Mouse (Mus musculus): Measurements from ENCODE around the gene Irf1. TPM values are rescaled to one million over a fixed set of nuclear protein-coding genes. Genes with fewer than 3 reads are reported as not detected.

Irf1 gene
- polyA plus RNA-seq, 1 experiment = 5.6 TPM

DNA sequence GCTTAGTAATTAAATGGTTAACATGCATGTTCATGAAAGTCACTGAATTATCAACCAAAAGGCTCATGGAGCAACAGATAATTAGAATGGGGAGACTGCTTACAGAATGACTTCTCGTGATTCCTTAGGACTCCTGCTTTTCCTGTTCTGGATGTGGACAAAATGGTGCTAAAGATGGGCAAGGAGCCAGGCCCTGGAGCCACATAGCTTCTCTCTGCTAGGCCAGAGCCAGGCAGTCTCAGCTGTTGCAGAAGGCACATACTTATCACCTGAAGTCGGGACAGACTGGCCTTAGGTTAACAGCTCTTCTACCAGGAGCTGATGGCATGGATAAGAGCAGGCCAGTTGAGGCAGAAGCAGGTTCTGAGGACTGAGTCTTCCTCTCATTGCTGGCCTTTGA, 40.9 kb downstream of the Irf1 start:
- WGBS = 57% methylated on average over 2 of the region's 2 CpGs
- DNase-seq = no peak
- H3K27me3 ChIP-seq (ENCODE audit: control insufficient read depth, insufficient read depth, low read length) = no peaks in the 10 kb centered on the region
- no peak overlapping the region for H3K27ac ChIP-seq (ENCODE audit: insufficient read depth, low read length)
- no peaks in the 10 kb centered on the region for H3K4me1 ChIP-seq (ENCODE audit: control insufficient read depth, insufficient read depth, low read length)
- no peak overlapping the region for H3K4me3 ChIP-seq (replicated peaks; ENCODE audit: insufficient read depth, low read depth, low read length)
- TF ChIP-seq CTCF (IDR thresholded peaks at IDR 0.05; ENCODE audit: borderline replicate concordance, insufficient read depth, low read depth, low read length) = no peak
- no peak for TF ChIP-seq POLR2A (IDR thresholded peaks at IDR 0.05; ENCODE audit: borderline replicate concordance, insufficient read depth, low read length)

DNA sequence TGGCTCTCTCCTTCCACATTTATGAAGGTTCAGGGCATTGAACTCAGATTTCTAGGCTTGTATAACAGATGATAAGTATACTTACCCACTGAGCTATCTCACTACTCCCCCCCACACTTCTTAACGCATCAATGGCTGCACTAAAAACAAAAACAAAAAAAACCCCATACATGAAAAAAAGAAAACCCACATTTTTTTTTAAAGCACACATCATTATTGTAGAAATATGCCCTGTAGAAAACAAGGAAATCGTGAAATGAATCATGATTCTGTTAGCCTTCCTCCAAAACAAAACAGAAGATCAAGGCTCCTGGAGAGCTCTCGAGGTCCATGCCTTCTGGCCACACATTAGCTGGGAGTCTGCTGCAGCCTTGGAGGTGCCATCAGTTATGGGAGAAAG, 41.5 kb downstream of the Irf1 start:
- Histone ChIP-seq H3K27me3 (ENCODE audit: control insufficient read depth, insufficient read depth, low read length) (no peaks in the 10 kb centered on the region), H3K4me3 (replicated peaks; ENCODE audit: insufficient read depth, low read depth, low read length) (no peak overlapping the region), H3K4me1 (ENCODE audit: control insufficient read depth, insufficient read depth, low read length) (no peaks in the 10 kb centered on the region), H3K27ac (ENCODE audit: insufficient read depth, low read length) (no peak overlapping the region)
- no peak for TF ChIP-seq CTCF (IDR thresholded peaks at IDR 0.05; ENCODE audit: borderline replicate concordance, insufficient read depth, low read depth, low read length)
- TF ChIP-seq POLR2A (IDR thresholded peaks at IDR 0.05; ENCODE audit: borderline replicate concordance, insufficient read depth, low read length) = no peak
- WGBS = 85% methylated on average over 3 of the region's 3 CpGs
- no peak for DNase-seq

DNA sequence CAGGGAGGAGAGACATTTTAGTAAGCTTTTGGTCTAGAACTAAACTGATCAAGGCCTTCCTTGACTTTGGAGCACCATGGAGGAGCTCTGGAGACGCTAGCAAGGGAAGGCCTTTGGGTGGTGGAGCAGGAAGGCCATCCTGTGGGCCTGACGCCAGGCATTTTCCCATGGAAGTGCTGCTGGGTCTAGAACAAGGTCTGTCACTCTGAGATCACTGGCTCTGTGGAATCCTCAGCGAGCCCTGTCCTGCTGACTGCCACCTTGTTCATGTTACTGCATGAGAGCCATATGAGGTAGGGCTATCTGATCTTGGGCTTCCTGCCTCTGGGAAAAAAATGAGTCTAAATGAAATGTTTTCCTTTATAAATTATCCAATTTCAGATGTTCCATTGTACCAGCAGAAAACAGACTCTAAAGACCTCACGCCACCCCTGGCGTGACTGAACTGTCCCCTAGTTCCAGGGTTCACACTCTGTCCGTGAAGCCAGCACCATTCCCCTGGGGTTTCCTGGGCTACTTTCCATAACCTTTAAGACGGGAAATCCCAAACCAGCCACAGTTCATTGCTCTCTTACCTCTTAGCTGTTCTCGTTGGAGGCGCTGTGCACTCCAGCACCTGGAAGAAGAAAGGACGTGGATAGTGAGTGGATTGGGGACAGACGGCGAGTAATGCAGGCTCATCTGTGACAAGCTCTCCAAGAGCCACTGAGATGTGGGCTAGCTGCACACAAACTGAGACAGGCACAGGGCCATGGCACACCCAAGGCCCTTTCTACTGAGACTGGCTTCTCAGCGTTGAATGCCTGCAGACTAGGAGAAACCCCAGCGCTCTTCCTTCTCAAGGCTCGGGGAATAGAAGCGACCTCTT, 43.4 kb downstream of the Irf1 start:
- no peak for TF ChIP-seq POLR2A (IDR thresholded peaks at IDR 0.05; ENCODE audit: borderline replicate concordance, insufficient read depth, low read length)
- TF ChIP-seq CTCF (IDR thresholded peaks at IDR 0.05; ENCODE audit: borderline replicate concordance, insufficient read depth, low read depth, low read length) = no peak
- DNase-seq = no peak
- Histone ChIP-seq H3K4me1 (ENCODE audit: control insufficient read depth, insufficient read depth, low read length) (peaks cover 10% of the 10 kb centered on the region), H3K4me3 (replicated peaks; ENCODE audit: insufficient read depth, low read depth, low read length) (no peak overlapping the region), H3K27me3 (ENCODE audit: control insufficient read depth, insufficient read depth, low read length) (no peaks in the 10 kb centered on the region), H3K27ac (ENCODE audit: insufficient read depth, low read length) (no peak overlapping the region)
- 84% methylated on average over 16 of the region's 16 CpGs for whole genome bisulfite sequencing

DNA sequence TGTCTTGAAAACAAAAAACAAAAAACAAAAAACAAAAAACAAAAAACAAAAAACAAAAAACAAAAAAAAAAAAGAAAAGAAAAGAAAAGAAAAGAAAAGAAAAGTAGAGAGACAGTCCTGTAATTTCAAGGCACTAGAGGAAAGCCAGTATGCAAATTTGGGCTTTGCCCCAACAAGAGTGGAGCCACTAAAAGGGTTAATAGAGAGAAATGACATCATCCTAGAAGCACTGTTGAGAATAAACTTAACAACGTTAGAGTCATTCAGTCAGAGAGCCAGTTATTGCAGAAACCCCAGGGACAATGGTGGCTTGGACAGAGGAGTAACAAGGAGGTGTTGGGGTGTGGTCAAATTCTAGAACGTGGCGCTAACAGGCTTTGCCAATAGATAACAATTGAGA, 45.0 kb downstream of the Irf1 start:
- no peak overlapping the region for H3K4me3 ChIP-seq (replicated peaks; ENCODE audit: insufficient read depth, low read depth, low read length)
- no peaks in the 10 kb centered on the region for H3K27me3 ChIP-seq (ENCODE audit: control insufficient read depth, insufficient read depth, low read length)
- TF ChIP-seq CTCF (IDR thresholded peaks at IDR 0.05; ENCODE audit: borderline replicate concordance, insufficient read depth, low read depth, low read length) (no peak), POLR2A (IDR thresholded peaks at IDR 0.05; ENCODE audit: borderline replicate concordance, insufficient read depth, low read length) (no peak)
- WGBS = 63% methylated on average over 3 of the region's 3 CpGs
- DNase-seq = no peak
- peaks cover 10% of the 10 kb centered on the region for H3K4me1 ChIP-seq (ENCODE audit: control insufficient read depth, insufficient read depth, low read length)
- H3K27ac ChIP-seq (ENCODE audit: insufficient read depth, low read length) = no peak overlapping the region

DNA sequence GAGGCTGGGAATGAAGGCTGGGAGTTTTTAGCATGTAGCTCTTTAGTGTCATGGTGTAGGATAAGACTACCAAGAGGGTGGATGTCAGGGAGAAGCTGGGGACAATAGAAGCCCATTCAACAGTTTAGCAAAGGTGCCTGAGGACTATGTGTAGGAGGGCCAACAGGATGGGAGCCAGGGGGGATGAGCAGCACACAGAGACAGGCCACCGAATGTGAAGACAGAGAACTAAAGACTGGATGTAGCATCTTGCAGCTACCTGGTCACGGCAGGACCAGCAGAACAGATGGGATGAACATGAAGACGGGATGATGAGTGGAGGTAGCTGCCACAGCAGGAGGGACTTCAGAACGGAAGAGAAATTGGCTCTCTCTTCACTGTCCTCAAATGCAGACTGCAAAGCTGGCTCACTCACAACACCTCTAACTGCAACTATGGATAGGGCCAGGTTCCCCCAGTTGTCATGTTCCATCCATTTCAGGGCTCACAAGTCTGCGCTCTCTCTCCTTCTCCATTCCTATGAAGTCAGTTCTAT, 47.1 kb downstream of the Irf1 start:
- peaks cover 10% of the 10 kb centered on the region for H3K4me1 ChIP-seq (ENCODE audit: control insufficient read depth, insufficient read depth, low read length)
- H3K27me3 ChIP-seq (ENCODE audit: control insufficient read depth, insufficient read depth, low read length) = no peaks in the 10 kb centered on the region
- no peak overlapping the region for H3K4me3 ChIP-seq (replicated peaks; ENCODE audit: insufficient read depth, low read depth, low read length)
- TF ChIP-seq POLR2A (IDR thresholded peaks at IDR 0.05; ENCODE audit: borderline replicate concordance, insufficient read depth, low read length) = no peak
- 23% methylated on average over 5 of the region's 5 CpGs for WGBS
- DNase-seq = peak; percentile 37 to 69
- H3K27ac ChIP-seq (ENCODE audit: insufficient read depth, low read length) = no peak overlapping the region

DNA sequence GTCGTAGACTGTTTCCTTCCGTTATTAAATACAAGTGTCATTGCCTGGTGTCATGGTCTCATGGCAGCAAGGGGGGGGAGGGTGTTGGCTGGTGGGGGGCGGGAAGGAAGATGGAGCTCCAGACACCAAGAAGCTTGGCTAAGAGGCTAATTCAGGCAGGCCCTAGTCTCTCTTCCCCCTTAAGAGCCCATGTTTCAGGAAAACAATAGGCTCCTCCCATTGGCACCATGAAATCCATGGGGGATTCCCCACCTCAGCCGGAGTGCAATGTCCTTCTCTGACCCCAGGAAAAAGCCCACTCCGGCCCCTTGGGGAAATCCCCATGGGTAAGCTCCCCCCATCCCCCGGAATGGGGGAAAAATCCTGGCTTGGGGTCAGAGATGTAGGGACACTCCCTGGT, 49.0 kb downstream of the Irf1 start:
- Histone ChIP-seq H3K4me1 (ENCODE audit: control insufficient read depth, insufficient read depth, low read length) (peaks cover 10% of the 10 kb centered on the region), H3K27me3 (ENCODE audit: control insufficient read depth, insufficient read depth, low read length) (no peaks in the 10 kb centered on the region), H3K27ac (ENCODE audit: insufficient read depth, low read length) (no peak overlapping the region), H3K4me3 (replicated peaks; ENCODE audit: insufficient read depth, low read depth, low read length) (no peak overlapping the region)
- 66% methylated on average over 6 of the region's 6 CpGs for WGBS
- TF ChIP-seq POLR2A (IDR thresholded peaks at IDR 0.05; ENCODE audit: borderline replicate concordance, insufficient read depth, low read length) = no peak
- no peak for TF ChIP-seq CTCF (IDR thresholded peaks at IDR 0.05; ENCODE audit: borderline replicate concordance, insufficient read depth, low read depth, low read length)
- DNase-seq = no peak

DNA sequence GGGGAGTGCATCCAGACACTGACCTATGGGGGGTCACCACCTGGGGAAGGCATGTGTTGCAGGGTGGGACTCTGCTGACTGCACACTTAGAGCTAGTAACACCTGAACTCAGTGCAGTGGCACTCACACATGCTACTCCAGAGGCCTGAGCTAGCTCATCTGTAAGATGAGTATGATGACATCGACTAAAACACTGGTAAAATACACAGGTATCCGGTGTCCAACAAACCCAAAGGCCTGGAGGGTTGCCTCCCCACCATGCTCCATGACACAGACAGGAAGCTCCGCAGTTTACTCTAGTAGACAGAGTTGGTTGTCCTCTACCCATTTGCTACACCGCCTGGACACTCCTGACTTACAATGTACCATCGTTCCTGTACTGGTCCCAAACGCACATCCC, 49.7 kb downstream of the Irf1 start:
- Histone ChIP-seq H3K4me1 (ENCODE audit: control insufficient read depth, insufficient read depth, low read length) (peaks cover 10% of the 10 kb centered on the region), H3K27me3 (ENCODE audit: control insufficient read depth, insufficient read depth, low read length) (no peaks in the 10 kb centered on the region), H3K27ac (ENCODE audit: insufficient read depth, low read length) (no peak overlapping the region), H3K4me3 (replicated peaks; ENCODE audit: insufficient read depth, low read depth, low read length) (no peak overlapping the region)
- 93% methylated on average over 6 of the region's 6 CpGs for WGBS
- DNase-seq = no peak
- TF ChIP-seq POLR2A (IDR thresholded peaks at IDR 0.05; ENCODE audit: borderline replicate concordance, insufficient read depth, low read length) = no peak
- no peak for TF ChIP-seq CTCF (IDR thresholded peaks at IDR 0.05; ENCODE audit: borderline replicate concordance, insufficient read depth, low read depth, low read length)

DNA sequence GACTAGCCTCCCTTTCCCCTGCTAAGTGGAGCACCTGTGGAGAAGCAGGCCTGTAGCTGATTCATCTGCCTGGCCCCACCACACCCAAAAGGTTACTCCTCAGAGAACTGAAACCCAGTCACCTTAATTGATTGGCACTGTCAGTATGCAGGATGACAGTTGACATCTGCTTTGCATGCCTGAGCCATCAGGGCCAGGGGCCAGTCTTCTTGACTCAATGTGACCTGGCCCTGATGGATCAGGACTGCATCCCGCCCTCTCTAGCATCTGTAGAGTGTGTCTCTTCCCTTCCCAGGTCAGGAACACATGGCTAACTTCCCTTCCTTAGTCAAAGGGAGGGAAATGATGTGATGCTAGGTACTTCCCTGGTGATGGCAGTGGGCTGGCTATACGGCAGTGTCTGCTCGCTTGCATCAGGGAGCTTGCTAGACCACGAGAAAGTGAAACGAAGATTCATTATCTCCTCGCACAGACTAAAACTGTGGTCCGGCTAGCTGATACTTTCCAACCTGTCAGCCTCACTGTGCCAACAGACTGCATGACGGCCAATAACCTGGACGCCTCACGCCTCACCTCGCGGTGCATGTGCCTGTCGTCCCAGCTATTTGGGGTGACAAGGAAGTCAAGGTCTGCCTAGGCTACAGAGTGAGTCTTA, 50.8 kb downstream of the Irf1 start:
- no peak for TF ChIP-seq CTCF (IDR thresholded peaks at IDR 0.05; ENCODE audit: borderline replicate concordance, insufficient read depth, low read depth, low read length)
- no peak for TF ChIP-seq POLR2A (IDR thresholded peaks at IDR 0.05; ENCODE audit: borderline replicate concordance, insufficient read depth, low read length)
- Histone ChIP-seq H3K4me3 (replicated peaks; ENCODE audit: insufficient read depth, low read depth, low read length) (no peak overlapping the region), H3K27ac (ENCODE audit: insufficient read depth, low read length) (no peak overlapping the region), H3K27me3 (ENCODE audit: control insufficient read depth, insufficient read depth, low read length) (no peaks in the 10 kb centered on the region), H3K4me1 (ENCODE audit: control insufficient read depth, insufficient read depth, low read length) (peaks cover 10% of the 10 kb centered on the region)
- WGBS = 76% methylated on average over 13 of the region's 13 CpGs
- no peak for DNase-seq

All from cerebellum, adult 2 months (tissue).